In genomic region chr8:122993031-122993430, GRCm38 (mm10) we compare ENCODE assay signal across 12 mouse cellular contexts.
"Had no signal": no experiment of that assay in that cellular context is flagged by ENCODE, and none has a peak within 500 bp of the region (broad histone marks: within the 10 kb centered on the region; RNA-seq: fewer than 3 reads in every experiment).

No protein-coding gene starts in this region.

- H3K4me3 ChIP-seq: limb, embryonic 13.5 days; megakaryocyte, embryonic 14.5 days; neural tube, embryonic 15.5 days had no signal

- DNase-seq: kidney, adult 11 months; kidney, postnatal 10 days; kidney, postnatal 4 days; left cerebral cortex, postnatal 4 days; lung, adult 18-20 months; lung, postnatal 36 days had no signal

- H3K9ac ChIP-seq: limb, embryonic 13.5 days; liver, embryonic 14.5 days; neural tube, embryonic 15.5 days had no signal

- H3K27ac ChIP-seq: limb, embryonic 13.5 days; liver, embryonic 14.5 days; neural tube, embryonic 15.5 days had no signal

- ATAC-seq: midbrain, embryonic 16.5 days had no signal

- H3K9me3 ChIP-seq: limb, embryonic 13.5 days; megakaryocyte, embryonic 14.5 days; neural tube, embryonic 15.5 days had no signal

- H3K27me3 ChIP-seq: limb, embryonic 13.5 days; megakaryocyte, embryonic 14.5 days; neural tube, embryonic 15.5 days had no signal

- H3K36me3 ChIP-seq: limb, embryonic 13.5 days; neural tube, embryonic 15.5 days had no signal

- H3K4me2 ChIP-seq: limb, embryonic 13.5 days; midbrain, embryonic 11.5 days; neural tube, embryonic 15.5 days had no signal
